Mouse (Mus musculus) brain, adult 2 months (tissue): ENCODE results near the gene Rad23b.
"Not testable (repeated sequence)": the region's sequence is repeated elsewhere in the genome, so short reads cannot be mapped to it uniquely, and the experiment has no call there.

Experiments used
- DNase-seq: peaks from one replicate; pipeline ENCODE4 v3.0.0; 2011; ENCODE audit warnings: low read depth, low spot score

Gene Rad23b

DNA sequence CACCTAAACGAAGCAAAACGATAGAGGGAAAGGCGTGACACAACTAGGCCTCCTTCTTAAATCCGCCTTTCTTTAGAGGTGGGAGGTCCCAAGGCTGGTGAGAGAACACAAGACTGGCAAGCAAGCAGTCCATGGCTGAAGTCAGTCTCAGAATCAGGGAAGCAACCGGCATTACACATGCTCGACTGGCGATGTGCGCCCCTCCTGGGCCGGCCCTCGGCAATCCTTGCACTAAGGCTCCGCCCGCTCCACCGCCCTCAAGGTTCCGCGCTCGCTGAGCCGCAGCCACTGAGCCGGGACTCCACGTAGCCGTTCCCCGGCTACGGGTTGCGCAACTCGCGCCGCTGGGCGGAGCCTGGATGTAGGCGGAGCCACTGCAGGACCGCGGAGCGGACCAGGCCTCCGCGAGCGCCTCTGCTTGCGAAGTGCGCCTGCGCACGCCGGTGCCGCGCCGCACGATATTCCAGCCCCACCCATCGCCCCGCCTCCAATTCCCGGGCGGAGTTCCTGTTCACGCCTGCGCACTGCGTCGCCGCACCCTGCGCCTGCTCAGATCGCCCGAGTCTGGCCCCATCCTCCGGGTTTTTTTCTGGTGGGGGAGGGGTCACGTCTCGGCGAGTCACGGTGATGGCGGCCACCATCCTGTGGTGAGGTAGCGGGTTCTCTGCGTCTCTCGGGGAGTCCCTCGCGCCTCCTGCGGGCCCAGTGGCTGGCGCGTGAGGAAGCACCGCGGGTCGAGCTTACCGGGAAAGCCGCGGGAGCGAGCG is at the start of gene Rad23b:
Gene Rad23b (plus strand): TSS at position 592 of the 767 bp plus-strand sequence.
- DNase-seq = peak; percentile 99

DNA sequence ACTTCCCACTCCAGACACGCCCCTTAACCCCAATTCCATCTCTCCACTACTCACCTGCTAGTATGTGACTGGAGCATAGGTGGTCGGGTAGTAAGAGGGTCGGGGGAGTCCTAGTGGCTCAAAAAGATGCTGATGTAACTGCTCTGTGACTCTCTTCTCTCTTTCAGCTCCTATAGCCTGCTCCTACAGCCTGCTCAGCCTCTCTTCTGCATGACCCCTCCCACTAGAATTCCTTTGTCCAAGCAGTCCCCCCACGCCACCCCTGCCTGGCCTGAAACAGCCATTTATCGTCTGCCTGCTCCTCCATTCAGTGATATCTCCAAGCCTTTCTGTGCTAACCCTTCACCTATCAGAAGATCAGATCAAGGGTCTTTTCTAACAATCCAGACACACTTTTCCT is 45.7 kb upstream of the Rad23b start:
- DNase-seq = no peak

DNA sequence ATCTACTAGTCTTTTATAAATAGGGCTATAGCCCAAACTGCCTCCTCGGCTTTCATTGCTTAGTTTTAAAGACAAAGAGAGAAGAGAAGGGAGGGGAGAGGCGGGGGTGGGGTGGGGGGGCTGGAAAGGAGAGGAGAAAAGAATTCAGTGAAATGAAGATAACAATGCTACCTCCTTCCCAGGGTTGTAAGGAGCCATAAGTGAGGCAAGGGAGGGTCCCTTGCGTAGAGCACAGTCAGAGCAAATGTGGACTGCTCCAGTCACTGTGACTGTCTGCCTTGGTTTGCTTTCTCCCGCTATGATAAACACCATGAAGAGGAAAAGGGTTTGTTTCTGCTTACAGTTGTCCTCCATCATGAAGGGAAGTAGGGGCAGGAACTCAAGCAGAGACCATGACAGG is 43.2 kb upstream of the Rad23b start:
- no peak for DNase-seq

DNA sequence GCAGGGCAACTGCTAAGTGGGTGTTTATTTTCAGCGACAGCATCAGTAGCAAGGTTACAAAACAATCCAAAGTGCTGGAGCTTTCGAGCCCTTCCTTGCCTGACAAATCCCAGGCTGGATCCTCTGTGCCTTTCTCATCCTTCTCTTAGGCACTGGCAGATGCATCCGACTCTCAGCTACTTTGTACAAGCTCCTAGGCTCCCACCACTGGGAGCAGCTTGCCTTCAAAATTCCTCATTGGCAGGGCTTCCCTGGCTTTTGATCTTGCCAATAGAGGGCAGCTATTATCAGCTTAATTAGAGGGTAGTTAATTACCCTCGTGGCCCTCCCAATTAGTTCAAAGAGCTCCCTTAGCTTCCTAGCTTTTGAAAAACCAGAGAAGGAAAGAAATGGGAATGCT is 33.1 kb upstream of the Rad23b start:
- peak; percentile 37 for DNase-seq

DNA sequence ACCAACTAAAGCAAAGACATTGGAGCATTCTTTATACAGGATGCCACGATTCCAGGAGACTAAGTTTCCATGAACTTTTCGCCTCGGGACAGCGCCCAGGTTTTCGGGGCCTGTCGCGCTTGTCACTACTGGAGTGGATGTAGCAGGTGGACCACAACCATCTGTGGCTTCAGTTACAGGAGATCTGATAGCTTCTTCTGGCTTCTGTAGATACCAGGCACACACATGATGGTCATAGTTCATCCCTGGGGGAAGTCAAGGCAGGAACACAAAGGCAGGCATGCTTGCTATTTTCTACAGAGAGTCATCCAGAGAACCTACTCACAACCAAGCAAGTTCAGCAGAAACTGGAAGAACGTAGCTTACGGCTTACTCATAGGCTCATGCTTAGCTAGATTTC is 31.5 kb upstream of the Rad23b start:
- DNase-seq = not testable (repeated sequence)

DNA sequence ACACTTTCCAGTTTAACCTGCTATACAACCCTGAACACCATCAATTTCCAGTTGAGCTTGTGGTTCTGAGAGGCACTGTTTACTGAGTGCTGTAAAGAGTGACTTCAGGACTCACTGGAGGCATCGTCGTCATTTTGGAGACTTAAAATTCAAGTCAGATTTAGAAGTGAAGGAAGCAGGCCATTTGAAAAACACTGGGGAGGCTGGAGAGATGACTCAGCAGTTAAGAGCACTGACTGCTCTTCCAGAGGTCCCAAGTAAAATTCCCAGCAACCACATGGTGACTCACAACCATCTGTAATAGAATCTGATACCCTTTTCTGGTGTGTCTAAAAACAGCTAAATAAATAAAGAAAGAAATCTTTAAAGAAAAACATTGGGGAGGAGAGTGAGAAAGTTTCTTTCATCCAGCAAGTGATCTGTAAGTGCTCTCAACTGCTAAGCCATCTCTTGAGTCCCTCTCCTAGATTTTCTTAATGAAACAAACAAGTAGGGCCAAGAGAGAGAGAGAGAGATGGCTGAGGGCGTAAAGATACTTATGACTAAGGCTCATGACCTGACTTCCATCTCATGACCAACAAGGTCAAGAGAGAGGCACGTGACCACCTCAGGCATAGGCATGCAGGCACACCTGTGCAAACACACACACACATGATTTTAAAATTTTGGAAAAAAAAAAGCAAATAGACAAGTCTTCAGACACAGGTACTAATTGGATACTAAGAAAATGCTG is 23.9 kb upstream of the Rad23b start:
- DNase-seq = peak; percentile 82

DNA sequence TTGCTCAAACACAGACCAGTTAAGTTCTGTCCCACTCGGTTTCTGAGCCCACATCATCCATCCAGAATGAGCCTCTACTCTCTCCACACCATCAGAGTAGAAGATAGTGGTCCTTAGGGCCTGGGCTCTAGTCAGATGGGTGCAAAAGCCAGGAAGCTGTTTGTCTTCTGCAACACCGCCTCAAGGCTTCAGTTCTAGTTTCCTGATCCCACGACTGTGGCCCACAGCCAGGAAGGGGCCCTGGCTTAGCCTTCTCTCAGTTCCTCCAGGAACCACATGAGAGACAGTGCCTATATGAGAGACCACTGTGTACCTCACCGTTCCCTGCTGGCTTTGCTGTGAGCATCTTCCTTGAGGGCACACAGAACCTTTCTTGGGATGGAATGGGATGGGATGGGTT is 22.3 kb upstream of the Rad23b start:
- DNase-seq = no peak

DNA sequence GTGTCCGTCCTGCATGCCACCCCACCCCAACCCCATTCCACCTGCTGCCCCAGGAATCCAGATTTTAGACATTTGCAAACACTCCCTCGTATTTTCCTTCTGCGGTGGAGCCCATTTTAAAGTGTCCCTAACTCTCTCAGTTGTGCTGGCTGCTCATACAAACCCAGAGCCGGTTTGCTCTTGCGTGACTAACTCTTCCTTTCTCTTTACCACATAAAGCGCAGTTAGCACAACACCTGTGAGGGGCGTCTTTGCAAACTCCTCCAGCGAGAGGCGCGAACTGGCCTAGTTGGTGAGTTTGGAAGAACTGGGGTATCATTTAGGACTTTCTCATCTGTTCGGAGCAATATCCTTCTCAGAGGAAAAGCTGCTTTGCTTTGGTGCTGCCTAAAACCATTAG is 21.4 kb upstream of the Rad23b start:
- DNase-seq = peak; percentile 41

DNA sequence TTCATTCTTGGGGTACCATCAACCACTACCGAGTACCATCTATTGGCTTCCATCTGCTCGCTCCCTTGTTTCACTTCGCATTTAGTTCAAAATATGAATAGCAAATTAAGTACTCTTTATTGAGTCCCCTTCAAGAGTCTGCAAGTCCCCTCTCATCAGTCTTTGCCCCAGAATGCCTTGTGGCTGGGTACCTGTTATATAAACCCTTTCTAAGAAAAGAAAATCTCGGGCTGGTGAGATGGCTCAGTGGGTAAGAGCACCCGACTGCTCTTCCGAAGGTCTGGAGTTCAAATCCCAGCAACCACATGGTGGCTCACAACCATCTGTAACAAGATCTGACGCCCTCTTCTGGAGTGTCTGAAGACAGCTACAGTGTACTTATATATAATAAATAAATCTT is 20.9 kb upstream of the Rad23b start:
- not testable (repeated sequence) for DNase-seq

DNA sequence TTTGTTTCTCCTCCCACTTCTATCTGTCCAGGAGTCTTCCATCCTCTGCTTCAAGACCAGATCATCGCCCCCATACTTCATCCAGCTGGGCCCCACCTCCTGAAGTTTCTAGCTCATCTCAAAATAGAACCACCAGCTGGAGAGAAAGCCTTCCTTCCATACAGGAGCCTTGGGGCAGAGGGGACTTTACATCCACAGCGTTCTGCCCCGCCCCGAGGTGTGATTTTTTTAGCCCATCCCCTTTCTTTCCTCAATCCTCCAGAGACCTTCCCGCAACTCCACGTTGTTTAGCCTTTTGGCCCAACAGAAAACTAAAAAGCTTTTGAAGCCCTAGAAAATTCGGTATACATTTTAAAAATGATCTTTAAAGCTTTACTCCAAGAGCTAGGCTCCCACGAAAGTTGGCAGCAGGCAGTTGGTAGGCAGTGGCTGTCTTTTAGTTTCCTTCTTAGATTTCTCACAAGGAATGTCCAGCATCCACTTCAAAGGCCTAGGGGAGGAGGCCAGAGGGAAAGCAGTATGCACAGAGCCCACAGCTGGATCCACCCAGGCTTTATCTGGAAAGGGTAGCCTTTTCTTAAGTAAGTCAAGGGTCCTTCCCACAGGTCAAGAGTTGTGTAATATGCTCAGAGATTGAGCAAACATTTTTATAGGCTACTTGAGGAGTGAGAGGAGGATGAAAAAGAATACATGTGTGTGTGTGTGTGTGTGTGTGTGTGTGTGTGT is 20.1 kb upstream of the Rad23b start:
- DNase-seq = peak; percentile 76

DNA sequence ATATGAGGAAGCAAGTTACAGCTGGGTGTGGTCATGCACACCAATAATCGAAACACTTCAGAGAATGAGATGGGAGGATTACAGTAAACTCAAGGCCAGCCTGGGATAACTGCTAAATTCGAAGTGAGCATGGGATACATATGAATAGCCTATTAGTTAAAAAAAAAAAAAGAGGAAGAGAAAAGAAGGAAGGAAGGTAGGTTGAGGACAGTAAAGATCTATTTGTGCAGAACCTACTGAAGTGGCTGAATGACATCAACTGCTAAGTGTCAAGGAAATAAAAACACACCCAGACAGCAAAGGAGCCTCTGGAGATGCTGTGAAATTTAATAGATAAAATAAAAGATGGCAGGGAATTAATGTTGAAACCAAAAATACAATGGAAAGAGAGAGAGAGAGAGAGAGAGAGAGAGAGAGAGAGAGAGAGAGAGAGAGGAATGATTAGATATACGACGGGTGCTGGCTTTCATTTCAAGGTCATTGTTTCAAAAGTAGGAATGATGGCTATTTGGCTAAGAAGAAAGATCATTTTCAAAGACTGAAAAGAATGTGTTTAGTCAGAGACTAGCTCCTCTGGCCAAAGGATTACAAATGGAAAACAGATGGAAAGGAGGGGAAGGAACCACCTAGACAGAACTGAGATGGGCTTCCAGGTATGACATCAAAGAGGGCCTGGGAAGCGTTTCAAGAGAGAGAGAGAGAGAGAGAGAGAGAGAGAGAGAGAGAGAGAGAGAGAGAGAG is 14.6 kb upstream of the Rad23b start:
- DNase-seq = no peak

DNA sequence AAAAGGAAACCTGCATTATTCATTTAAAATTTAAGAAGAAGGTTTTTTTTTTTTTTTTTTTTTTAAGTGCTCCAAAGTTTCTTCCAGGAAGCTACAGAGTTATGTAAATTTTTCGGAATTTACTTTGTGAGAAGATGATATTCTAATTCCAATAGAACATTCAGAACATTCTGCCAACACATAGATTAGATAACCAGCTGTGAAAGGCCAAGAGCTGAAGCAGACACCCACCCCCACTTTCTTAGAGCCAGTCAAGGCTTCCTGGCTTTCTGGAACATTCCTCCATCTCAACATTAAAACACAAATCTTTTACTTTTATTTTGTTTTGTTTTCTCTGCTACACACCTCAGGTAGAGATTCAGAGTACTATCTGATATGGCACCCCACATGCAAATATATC is 10.9 kb upstream of the Rad23b start:
- DNase-seq = no peak

DNA sequence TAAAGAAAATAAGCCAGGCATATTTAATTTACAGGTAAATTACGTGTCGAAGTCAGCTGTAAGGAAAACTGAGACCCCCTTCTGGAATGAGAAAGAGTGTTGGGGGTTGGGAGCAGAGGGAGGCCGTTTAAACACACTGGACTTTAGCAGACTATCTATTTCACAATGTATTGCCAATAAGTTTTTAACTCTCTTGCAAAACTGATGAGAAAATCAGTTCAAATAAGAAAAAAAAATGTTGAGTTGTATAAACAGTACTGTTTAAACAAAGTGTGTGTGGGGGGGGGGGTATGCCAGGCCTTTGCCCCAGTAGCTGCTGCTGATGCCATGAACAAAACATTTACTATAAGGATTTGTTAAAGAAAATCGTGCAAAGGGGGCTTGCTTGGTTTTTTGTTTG is 10.5 kb upstream of the Rad23b start:
- DNase-seq = no peak

DNA sequence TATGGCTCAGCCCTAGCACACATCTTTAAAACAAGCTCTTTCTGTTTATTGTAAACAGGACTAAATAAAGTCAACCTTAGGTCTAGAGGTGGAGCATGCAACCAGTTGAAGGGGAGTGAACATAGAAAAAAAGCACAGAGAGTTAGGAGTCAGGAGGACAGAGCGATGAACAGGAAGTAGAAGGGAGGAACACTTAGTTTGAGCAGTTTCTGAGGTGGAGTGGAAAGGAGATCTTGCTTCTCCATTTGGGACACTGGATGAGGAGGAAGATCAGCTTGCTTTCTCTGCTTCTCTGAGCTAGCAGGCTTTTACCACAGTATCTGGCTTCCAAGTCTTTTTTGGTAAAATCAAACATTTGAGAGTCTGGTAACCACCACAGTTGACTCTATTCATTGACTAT is 8.0 kb upstream of the Rad23b start:
- DNase-seq = no peak

DNA sequence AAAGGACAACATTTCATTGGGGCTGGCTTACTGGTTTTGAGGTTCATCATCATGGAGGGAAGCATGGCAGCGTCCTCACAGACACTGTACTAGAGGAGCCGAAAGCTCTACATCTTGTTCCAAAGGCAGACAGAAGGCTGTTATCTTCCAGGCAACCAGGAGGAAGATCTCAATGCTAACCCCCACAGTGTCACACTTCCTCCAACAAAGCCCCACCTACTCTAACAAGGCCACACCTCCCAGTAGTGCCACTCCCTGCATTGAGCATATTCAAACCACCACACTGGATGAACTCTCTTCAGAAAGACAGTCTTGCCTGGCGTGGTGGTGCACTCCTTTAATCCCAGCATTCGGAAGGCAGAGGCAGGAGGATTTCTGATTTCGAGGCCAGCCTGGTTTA is 7.2 kb upstream of the Rad23b start:
- no peak for DNase-seq

DNA sequence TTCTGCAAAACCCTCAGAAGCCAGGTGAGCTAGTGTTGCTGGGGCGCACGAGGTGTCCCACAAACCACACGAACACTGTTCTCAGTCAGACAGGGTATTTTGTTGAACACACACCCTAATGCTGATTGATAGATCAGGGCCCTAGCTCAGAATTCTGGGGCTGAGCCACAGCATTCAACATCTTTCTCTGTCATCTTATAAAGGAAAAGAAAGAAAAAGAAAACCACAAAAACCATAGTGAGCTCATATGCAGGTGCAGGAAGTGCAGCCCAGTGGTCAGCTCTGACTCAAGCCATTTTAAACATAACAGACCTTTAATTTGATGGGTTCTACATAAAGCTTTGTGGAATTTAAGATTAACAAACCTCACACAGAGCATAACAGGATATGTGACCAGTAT is 6.6 kb upstream of the Rad23b start:
- DNase-seq = no peak

DNA sequence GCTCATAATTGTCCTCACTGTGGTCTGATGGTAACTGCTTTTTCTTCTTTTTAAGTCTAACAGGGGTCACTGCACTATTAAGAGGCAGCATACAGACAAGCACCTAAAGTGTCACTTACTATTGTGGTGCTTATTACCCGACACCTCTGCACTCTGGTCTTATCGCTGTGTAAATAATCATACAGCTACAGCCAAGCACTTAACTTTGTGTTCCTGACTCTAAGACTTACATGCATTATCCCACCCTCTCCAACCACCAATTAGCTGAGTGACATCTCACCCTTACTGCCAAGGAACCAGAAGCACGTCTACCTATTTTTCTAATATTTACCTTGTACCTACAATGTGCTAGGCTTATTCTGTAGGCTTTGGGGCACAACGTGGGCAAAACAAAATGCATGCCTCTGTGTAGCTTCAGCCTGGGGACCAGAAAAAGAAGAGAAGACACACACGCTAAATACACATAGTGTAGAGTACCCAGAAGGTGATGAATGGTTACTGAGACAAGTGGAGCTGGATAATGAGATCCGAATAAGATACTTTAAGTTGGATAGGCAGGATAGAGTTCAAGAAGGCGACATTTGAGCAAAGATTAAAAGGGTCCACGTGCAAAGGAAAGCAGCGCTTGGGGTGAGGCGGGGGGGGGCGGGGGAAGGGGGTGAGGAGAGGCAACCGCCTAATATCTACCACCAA is 938 bp upstream of the Rad23b start:
- DNase-seq = no peak

DNA sequence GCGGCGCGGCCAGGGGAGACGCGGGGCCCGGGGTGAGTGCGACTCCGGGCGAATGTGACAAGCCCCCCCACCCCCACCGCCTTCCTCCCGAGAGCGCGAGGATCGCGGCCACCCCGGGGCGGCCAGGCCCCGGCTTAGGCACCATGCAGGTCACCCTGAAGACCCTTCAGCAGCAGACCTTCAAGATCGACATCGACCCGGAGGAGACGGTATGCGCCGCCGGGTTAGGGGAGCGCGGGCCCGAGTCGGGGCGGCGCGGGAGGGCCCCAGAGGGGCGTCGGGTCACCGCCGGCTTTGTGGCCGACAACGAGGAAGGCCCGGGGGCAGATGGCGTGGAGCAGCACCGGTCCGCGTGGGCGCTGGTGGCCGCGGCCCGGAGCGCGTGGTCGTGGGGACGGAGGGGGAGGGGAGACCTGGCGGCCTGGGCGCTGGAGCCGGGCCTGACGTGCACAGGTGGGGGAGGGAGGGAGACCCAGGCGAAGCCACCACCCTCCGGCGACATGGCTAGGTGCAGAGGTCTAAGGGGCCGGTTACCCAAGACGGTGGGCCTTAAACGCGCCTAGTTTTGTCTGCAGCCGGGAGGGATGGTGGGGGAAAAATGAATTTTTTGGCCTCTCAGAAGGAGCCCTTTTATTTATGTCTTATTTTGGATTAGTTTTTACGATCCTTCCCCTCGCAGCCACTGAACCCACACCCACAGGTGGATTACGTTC is 532 bp downstream of the Rad23b start:
- peak; percentile 45 for DNase-seq

DNA sequence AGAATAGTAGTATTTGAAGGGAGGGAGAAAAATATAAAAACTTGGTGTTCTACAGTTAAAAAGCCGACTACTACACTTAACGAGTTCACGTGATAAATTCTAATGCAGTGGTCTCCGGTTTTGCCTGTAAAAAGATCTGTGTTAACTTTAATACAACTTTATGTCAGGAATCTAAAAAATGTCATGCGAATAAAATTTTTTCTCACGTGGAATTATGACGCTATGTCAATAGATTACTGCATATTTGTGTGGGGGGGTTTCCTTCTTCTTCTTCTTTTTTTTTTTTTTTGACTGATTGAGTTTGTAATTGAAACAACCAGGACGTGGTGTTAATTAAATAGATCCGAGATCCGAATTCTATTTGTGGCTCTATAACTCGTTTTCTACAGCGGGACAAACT is 1.2 kb downstream of the Rad23b start:
- no peak for DNase-seq

DNA sequence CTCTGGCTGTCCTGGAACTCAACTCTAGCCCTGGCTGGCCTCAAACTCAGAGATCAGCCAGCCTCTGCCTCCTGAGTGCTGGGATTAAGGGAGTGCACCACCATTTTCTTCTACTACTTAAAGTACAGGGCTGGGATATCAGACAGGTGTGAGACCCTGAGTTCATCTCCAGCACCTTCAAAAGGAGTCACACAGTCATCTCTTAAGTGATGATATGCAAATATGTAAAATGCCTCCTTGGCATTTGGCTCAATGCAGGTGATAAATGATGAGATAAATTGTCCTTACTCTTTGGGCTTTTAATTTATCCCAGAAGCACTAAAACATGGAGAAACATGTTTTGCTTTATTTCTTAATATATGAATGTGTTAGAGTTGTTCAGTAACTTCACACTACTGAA is 2.0 kb downstream of the Rad23b start:
- DNase-seq = no peak

DNA sequence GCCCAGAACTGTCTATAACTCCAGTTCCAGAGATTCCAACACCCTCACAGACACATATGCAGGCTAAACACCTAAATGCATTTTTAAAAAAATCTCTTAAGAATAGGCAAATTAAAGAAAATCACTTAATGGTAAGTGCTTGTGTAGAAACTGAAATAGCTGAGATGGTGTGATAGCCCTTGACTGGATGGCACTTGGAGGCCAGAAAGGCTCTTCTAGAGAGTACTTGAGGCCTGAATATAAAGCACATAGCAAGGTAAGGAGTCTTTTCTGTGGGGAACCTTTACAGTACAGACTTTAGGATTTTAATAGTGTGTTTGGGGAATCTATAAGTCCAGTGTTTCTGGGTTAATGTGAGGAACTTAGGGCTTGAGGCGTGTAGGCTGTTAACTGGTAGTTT is 4.2 kb downstream of the Rad23b start:
- DNase-seq = no peak
